8 mouse cellular contexts compared by ENCODE assay signal in the genomic region with DNA sequence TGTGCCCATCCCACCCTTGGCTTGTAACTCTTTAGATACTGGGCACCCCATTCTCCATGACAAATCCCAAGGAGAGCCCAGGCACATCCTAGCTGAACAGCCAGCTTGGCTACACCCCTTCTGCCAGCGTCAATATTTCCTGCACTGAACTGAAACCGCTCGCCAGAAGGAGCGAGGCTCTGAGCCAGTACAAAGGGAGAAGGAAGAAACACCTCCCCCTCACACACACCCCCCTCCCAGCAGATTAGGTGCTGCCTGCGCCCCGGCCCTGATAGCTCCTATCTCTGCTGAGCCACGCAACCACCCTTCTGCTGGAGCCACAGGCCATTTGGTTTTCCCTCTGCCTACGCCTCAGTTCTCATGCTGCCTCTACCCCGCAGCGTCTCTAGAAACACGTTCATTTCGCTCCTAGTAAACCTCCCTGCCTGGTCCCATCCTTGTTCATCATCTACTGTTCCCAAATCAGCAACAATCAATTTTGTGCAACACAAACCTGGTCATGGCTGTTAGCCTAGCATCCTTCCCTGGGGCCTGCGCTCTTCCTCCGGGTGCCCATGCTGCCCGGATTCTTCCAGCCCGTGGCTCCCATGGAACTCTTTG. TPM values are rescaled to one million over a fixed set of nuclear protein-coding genes. Genes with fewer than 3 reads are reported as not detected.
DNase-seq lines count a peak whose midpoint lies in the region; ATAC-seq and TF ChIP-seq lines count a peak whose summit lies in the region.

No protein-coding gene starts in this region.

- no peak overlapping the region for H3K27ac ChIP-seq in forebrain, embryonic 11.5 days (ENCODE audit: low read depth, low read length)
- H3K27ac ChIP-seq in hindbrain, embryonic 10.5 days, result peak overlapping the region; percentile 86

- peak overlapping the region; percentile 93 for H3K4me2 ChIP-seq in forebrain, embryonic 11.5 days (ENCODE audit: low read depth, low read length, severe bottlenecking)

- intact Hi-C loops in left cerebral cortex, postnatal 25 days (cut with DNase I), result no loop called here

- 4% methylated on average over 16 of the region's 16 CpGs for WGBS in forebrain, embryonic 11.5 days
- WGBS in hindbrain, embryonic 10.5 days, result 4% methylated on average over 16 of the region's 16 CpGs

- peak overlapping the region; percentile 73 for H3K4me3 ChIP-seq in C2C12 (ENCODE audit: insufficient read depth, poor library complexity, severe bottlenecking)
- H3K4me3 ChIP-seq in forebrain, embryonic 11.5 days (ENCODE audit: low read depth, low read length), result peak overlapping the region; percentile 47
- peak overlapping the region; percentile 74 for H3K4me3 ChIP-seq in hindbrain, embryonic 10.5 days

- TF ChIP-seq CTCF in C2C12 (IDR thresholded peaks at IDR 0.05; ENCODE audit: control insufficient read depth, insufficient read depth, insufficient read length), result no peak
- TF ChIP-seq CTCF in brain, embryonic 14.5 days (IDR thresholded peaks at IDR 0.05; ENCODE audit: borderline replicate concordance, extremely low read depth, insufficient read depth, insufficient read length), result no peak

- peaks cover 12% of the 10 kb centered on the region for H3K36me3 ChIP-seq in C2C12 (ENCODE audit: control insufficient read depth, insufficient read depth)
- H3K36me3 ChIP-seq in forebrain, embryonic 11.5 days (ENCODE audit: control insufficient read depth, insufficient read depth, low read length), result no peaks in the 10 kb centered on the region
- H3K36me3 ChIP-seq in hindbrain, embryonic 10.5 days, result no peaks in the 10 kb centered on the region

- H3K79me3 ChIP-seq in C2C12 (ENCODE audit: low read depth), result peaks cover 29% of the 10 kb centered on the region

- H3ac ChIP-seq in C2C12 (ENCODE audit: control insufficient read depth, insufficient read length, low read depth), result peak overlapping the region; percentile 75

- peaks cover 41% of the 10 kb centered on the region for H3K79me2 ChIP-seq in C2C12 (ENCODE audit: control insufficient read depth, insufficient read depth)

- H3K9ac ChIP-seq in forebrain, embryonic 11.5 days (ENCODE audit: low read length), result peak overlapping the region; percentile 50

- no peaks in the 10 kb centered on the region for H3K9me3 ChIP-seq in forebrain, embryonic 11.5 days (ENCODE audit: control insufficient read depth, low read length)
- no peaks in the 10 kb centered on the region for H3K9me3 ChIP-seq in hindbrain, embryonic 10.5 days

- no peak for ATAC-seq in forebrain, embryonic 11.5 days (replicated peaks; ENCODE audit: low FRiP score)
- ATAC-seq in megakaryocyte, adult 5-6 weeks (ENCODE audit: poor library complexity, severe bottlenecking), result peak; percentile 50

- peak; percentile 82 for DNase-seq in brain, embryonic 14.5 days (ENCODE audit: low read depth)
- DNase-seq in forebrain, embryonic 11.5 days (ENCODE audit: low spot score), result peak; percentile 65
- peak; percentile 45 for DNase-seq in hindbrain, embryonic 10.5 days (ENCODE audit: low spot score)
- DNase-seq in left cerebral cortex, postnatal 25 days (ENCODE audit: low spot score in 2 of 2), result peak; percentile 69 to 80
- DNase-seq in spleen, postnatal 14 days (ENCODE audit: low spot score in 2 of 2), result peak; percentile 28 to 42
- no peak for DNase-seq in adrenal gland, postnatal 4 days (ENCODE audit: low spot score in 2 of 2)

- no peak for TF ChIP-seq POLR2A in brain, embryonic 14.5 days (IDR thresholded peaks at IDR 0.05; ENCODE audit: borderline replicate concordance, extremely low read depth, insufficient read depth, insufficient read length, poor library complexity, severe bottlenecking)

- peaks cover 7% of the 10 kb centered on the region; the same call in 1 of the 2 replicates for H3K4me1 ChIP-seq in forebrain, embryonic 11.5 days (replicated peaks; ENCODE audit: control insufficient read depth, insufficient read depth, low read length)
- peaks cover 66% of the 10 kb centered on the region for H3K4me1 ChIP-seq in hindbrain, embryonic 10.5 days (replicated peaks)

- no peaks in the 10 kb centered on the region for H3K27me3 ChIP-seq in C2C12 (ENCODE audit: control insufficient read depth, insufficient read depth, insufficient read length)
- H3K27me3 ChIP-seq in forebrain, embryonic 11.5 days (ENCODE audit: control insufficient read depth, insufficient read depth, low read length), result peaks cover 8% of the 10 kb centered on the region
- H3K27me3 ChIP-seq in hindbrain, embryonic 10.5 days (ENCODE audit: insufficient read depth, poor library complexity, severe bottlenecking), result peaks cover 40% of the 10 kb centered on the region

TF ChIP-seq in C2C12, 6 proteins besides CTCF, POLR2A, EP300 and RAD21:
- no peak for TF ChIP-seq MYOD1 (IDR thresholded peaks at IDR 0.05; ENCODE audit: control insufficient read depth, insufficient read length, low read depth)
- no peak for TF ChIP-seq MYOG (IDR thresholded peaks at IDR 0.05; ENCODE audit: control insufficient read depth, extremely low read depth, insufficient read length)
- no peak for TF ChIP-seq FOSL1 (IDR thresholded peaks at IDR 0.05; ENCODE audit: insufficient read depth, low read length, poor library complexity, severe bottlenecking)
- TF ChIP-seq MAX (IDR thresholded peaks at IDR 0.05), result no peak
- TF ChIP-seq CEBPB (IDR thresholded peaks at IDR 0.05; ENCODE audit: low read depth), result no peak
- no peak for TF ChIP-seq USF1 (IDR thresholded peaks at IDR 0.05; ENCODE audit: low read depth)

RNA-seq across cellular contexts. Expression of a gene that starts 0.6 kb away (rescaled TPM):
- polyA plus RNA-seq in C2C12 (2012; fragmentation: generic; extraction: Trizol), result 103 TPM
- 11.5 and 19.3 TPM in 2 replicates for polyA plus RNA-seq in brain, embryonic 14.5 days (2012; rRNA removed)
- 3.3 and 4.9 TPM in 2 replicates for polyA plus RNA-seq in forebrain, embryonic 11.5 days (2014; fragmentation: Nextera tagmentation; extraction: Ambion mirVana)
- 7.1 and 7.6 TPM in 2 replicates for polyA plus RNA-seq in hindbrain, embryonic 10.5 days (2016; fragmentation: Nextera tagmentation; extraction: Ambion mirVana)
- 10 to 100 TPM; 25.1 to 27.3 TPM for total RNA-seq in left cerebral cortex, postnatal 25 days (2021)
- 32.7 and 38.8 TPM in 2 replicates for total RNA-seq in megakaryocyte, adult 5-6 weeks (2015)
- total RNA-seq in megakaryocyte, adult 5-6 weeks (2017), result 9.5 and 10.6 TPM in 2 replicates
- total RNA-seq in adrenal gland, postnatal 4 days (2021), result 10 to 100 TPM; 44.6 to 45.9 TPM

RNA-seq across cellular contexts. Expression of a gene that starts 39.2 kb away (rescaled TPM):
- polyA plus RNA-seq in C2C12 (2012; fragmentation: generic; extraction: Trizol), result 123 TPM
- polyA plus RNA-seq in brain, embryonic 14.5 days (2012; rRNA removed), result 18.7 and 30.8 TPM in 2 replicates
- 78.8 and 83.0 TPM in 2 replicates for polyA plus RNA-seq in forebrain, embryonic 11.5 days (2014; fragmentation: Nextera tagmentation; extraction: Ambion mirVana)
- polyA plus RNA-seq in hindbrain, embryonic 10.5 days (2016; fragmentation: Nextera tagmentation; extraction: Ambion mirVana), result 94.5 and 103 TPM in 2 replicates
- total RNA-seq in left cerebral cortex, postnatal 25 days (2021), result 100 to 1,000 TPM; 100 to 102 TPM
- total RNA-seq in megakaryocyte, adult 5-6 weeks (2015), result 25.7 and 30.5 TPM in 2 replicates
- total RNA-seq in megakaryocyte, adult 5-6 weeks (2017), result 26.0 and 26.4 TPM in 2 replicates
- total RNA-seq in adrenal gland, postnatal 4 days (2021), result 100 to 1,000 TPM; 159 to 160 TPM

Comparison
In these comparisons a context has a peak if more than half of its experiments do, and no peak if none do; other contexts are left out.
1. DNase-seq: peak in brain, embryonic 14.5 days (single experiment), forebrain, embryonic 11.5 days (single experiment), hindbrain, embryonic 10.5 days (single experiment), left cerebral cortex, postnatal 25 days (2 of 2) and spleen, postnatal 14 days (2 of 2); none in adrenal gland, postnatal 4 days (0 of 2).
2. Peak in every context shown above with its lines, with median percentiles within 50 percentile points of each other: H3K4me3 ChIP-seq.